Comparison of ENCODE assay signal across 11 mouse cellular contexts in the genomic region with DNA sequence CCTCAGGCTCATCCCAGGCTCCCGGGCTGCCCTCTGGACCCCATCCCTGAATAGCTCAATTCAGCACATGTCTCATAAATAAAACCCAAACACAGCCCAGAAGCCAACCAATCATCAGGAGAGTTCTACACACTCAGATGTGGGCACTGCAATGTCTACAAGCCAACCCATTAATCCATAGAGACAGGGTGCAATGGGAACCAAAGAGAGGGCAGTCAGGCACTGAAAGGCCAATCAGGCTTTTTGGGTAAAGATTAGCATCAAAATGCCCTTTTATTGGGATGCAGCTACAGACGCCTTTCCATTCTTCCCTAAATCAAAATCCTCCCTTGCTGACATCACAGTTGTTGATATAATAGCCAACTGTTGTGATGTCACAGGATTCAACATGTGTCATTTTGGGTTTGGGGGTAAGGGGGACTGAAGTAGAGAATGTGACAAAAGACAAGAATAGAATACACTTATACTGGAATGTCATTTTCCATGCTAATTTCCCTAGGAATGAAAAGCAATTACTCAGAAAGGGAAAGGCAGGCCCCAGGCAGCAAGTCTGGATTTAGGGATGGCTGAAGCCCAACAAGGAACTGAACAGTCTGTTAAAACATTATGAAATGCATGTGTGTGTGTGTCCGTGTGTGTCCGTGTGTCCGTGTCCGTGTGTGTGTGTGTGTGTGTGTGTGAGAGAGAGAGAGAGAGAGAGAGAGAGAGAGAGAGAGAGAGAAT.
DNase-seq lines count a peak whose midpoint lies in the region; ATAC-seq and TF ChIP-seq lines count a peak whose summit lies in the region.
"Had no signal": no experiment of that assay in that cellular context is flagged by ENCODE, and none has a peak within 500 bp of the region (broad histone marks: within the 10 kb centered on the region; RNA-seq: fewer than 3 reads in every experiment).

No protein-coding gene starts in this region.

- no peak for TF ChIP-seq POLR2A in cerebellum, adult 2 months (IDR thresholded peaks at IDR 0.05; ENCODE audit: borderline replicate concordance, insufficient read depth, low read length)

- peaks cover 13% of the 10 kb centered on the region; the same call in 1 of the 2 replicates for H3K4me1 ChIP-seq in liver, embryonic 11.5 days (replicated peaks; ENCODE audit: control insufficient read depth, insufficient read depth, low read length)
- H3K4me1 ChIP-seq in embryonic facial prominence, embryonic 14.5 days (ENCODE audit: control insufficient read depth, insufficient read depth, low read length), result peaks cover 31% of the 10 kb centered on the region
- H3K4me1 ChIP-seq in intestine, embryonic 15.5 days (replicated peaks), result peaks cover 26% of the 10 kb centered on the region
- H3K4me1 ChIP-seq in neural tube, embryonic 15.5 days, result peaks cover 31% of the 10 kb centered on the region
- peaks cover 22% of the 10 kb centered on the region for H3K4me1 ChIP-seq in cerebellum, adult 2 months (ENCODE audit: control insufficient read depth, insufficient read depth, low read length)

- TF ChIP-seq CTCF in cerebellum, adult 2 months (IDR thresholded peaks at IDR 0.05; ENCODE audit: borderline replicate concordance, insufficient read depth, low read depth, low read length), result no peak

- H3K27me3 ChIP-seq in liver, embryonic 11.5 days (replicated peaks; ENCODE audit: control insufficient read depth, insufficient read depth, low read length), result no peaks in the 10 kb centered on the region
- H3K27me3 ChIP-seq in embryonic facial prominence, embryonic 14.5 days (replicated peaks; ENCODE audit: control insufficient read depth, insufficient read depth, low read length), result no peaks in the 10 kb centered on the region
- H3K27me3 ChIP-seq in intestine, embryonic 15.5 days (replicated peaks), result no peaks in the 10 kb centered on the region
- H3K27me3 ChIP-seq in neural tube, embryonic 15.5 days (replicated peaks), result no peaks in the 10 kb centered on the region
- H3K27me3 ChIP-seq in cerebellum, adult 2 months (ENCODE audit: control insufficient read depth, insufficient read depth, low read length), result no peaks in the 10 kb centered on the region

- no peaks in the 10 kb centered on the region for H3K36me3 ChIP-seq in liver, embryonic 11.5 days (ENCODE audit: control insufficient read depth, insufficient read depth, low read length)
- no peaks in the 10 kb centered on the region for H3K36me3 ChIP-seq in embryonic facial prominence, embryonic 14.5 days (ENCODE audit: control insufficient read depth, insufficient read depth, low read length)
- no peaks in the 10 kb centered on the region for H3K36me3 ChIP-seq in intestine, embryonic 15.5 days
- no peaks in the 10 kb centered on the region for H3K36me3 ChIP-seq in neural tube, embryonic 15.5 days

- no peak overlapping the region for H3K9ac ChIP-seq in liver, embryonic 11.5 days (ENCODE audit: low read depth, low read length)
- H3K9ac ChIP-seq in embryonic facial prominence, embryonic 14.5 days (ENCODE audit: low read depth, low read length), result no peak overlapping the region
- no peak overlapping the region for H3K9ac ChIP-seq in intestine, embryonic 15.5 days
- H3K9ac ChIP-seq in neural tube, embryonic 15.5 days (replicated peaks), result no peak overlapping the region

- no peak overlapping the region for H3K4me3 ChIP-seq in liver, embryonic 11.5 days (ENCODE audit: low read depth, low read length)
- no peak overlapping the region for H3K4me3 ChIP-seq in embryonic facial prominence, embryonic 14.5 days (ENCODE audit: low read depth, low read length)
- no peak overlapping the region for H3K4me3 ChIP-seq in intestine, embryonic 15.5 days (replicated peaks)
- H3K4me3 ChIP-seq in neural tube, embryonic 15.5 days (replicated peaks), result no peak overlapping the region
- H3K4me3 ChIP-seq in cerebellum, adult 2 months (replicated peaks; ENCODE audit: insufficient read depth, low read depth, low read length), result no peak overlapping the region

- DNase-seq in liver, embryonic 11.5 days (ENCODE audit: low spot score), result no peak
- DNase-seq in liver, result no peak
- peak; percentile 59 for DNase-seq in embryonic facial prominence, embryonic 14.5 days (ENCODE audit: low spot score)
- DNase-seq in frontal cortex, postnatal 10 days (ENCODE audit: low spot score in 2 of 2), result no peak
- DNase-seq in gastrocnemius, adult 18-20 months (ENCODE audit: low spot score), result no peak
- no peak for DNase-seq in cerebellum, adult 2 months
- DNase-seq: cerebellum, adult 9-11 months; kidney, adult 8-10 months had no signal

- H3K4me2 ChIP-seq in liver, embryonic 11.5 days, result no peak overlapping the region
- H3K4me2 ChIP-seq in embryonic facial prominence, embryonic 14.5 days (ENCODE audit: low read depth, low read length), result no peak overlapping the region
- H3K4me2 ChIP-seq in intestine, embryonic 15.5 days (replicated peaks), result no peak overlapping the region
- H3K4me2 ChIP-seq in neural tube, embryonic 15.5 days, result no peak overlapping the region

- H3K27ac ChIP-seq in liver, embryonic 11.5 days (ENCODE audit: low read depth, low read length), result peak overlapping the region; percentile 42; the same call in 1 of the 2 replicates
- H3K27ac ChIP-seq in embryonic facial prominence, embryonic 14.5 days (replicated peaks; ENCODE audit: low read depth, low read length), result peak overlapping the region; percentile 79
- H3K27ac ChIP-seq in intestine, embryonic 15.5 days, result peak overlapping the region; percentile 6; the same call in 1 of the 2 replicates
- 0 out of 2 replicates have a peak overlapping the region, but pooled peaks have one; percentile 39 for H3K27ac ChIP-seq in neural tube, embryonic 15.5 days (replicated peaks)
- no peak overlapping the region for H3K27ac ChIP-seq in cerebellum, adult 2 months (ENCODE audit: insufficient read depth, low read length)
- H3K27ac ChIP-seq: macrophage had no signal

- 81% methylated on average over 6 of the region's 6 CpGs for WGBS in liver, embryonic 11.5 days
- WGBS in embryonic facial prominence, embryonic 14.5 days, result 46% methylated on average over 6 of the region's 6 CpGs
- WGBS in intestine, embryonic 15.5 days, result 72% methylated on average over 6 of the region's 6 CpGs
- WGBS in neural tube, embryonic 15.5 days, result 15% methylated on average over 6 of the region's 6 CpGs
- WGBS in cerebellum, adult 2 months, result 64% methylated on average over 6 of the region's 6 CpGs

- no peaks in the 10 kb centered on the region for H3K9me3 ChIP-seq in liver, embryonic 11.5 days (ENCODE audit: control insufficient read depth, low read length)
- no peaks in the 10 kb centered on the region for H3K9me3 ChIP-seq in embryonic facial prominence, embryonic 14.5 days (ENCODE audit: control insufficient read depth, low read length)
- no peaks in the 10 kb centered on the region for H3K9me3 ChIP-seq in intestine, embryonic 15.5 days
- no peaks in the 10 kb centered on the region for H3K9me3 ChIP-seq in neural tube, embryonic 15.5 days (replicated peaks)

- ATAC-seq in liver, embryonic 11.5 days (replicated peaks; ENCODE audit: low FRiP score), result no peak
- no peak for ATAC-seq in embryonic facial prominence, embryonic 14.5 days (ENCODE audit: low read depth)
- ATAC-seq in intestine, embryonic 15.5 days, result no peak
- ATAC-seq in neural tube, embryonic 15.5 days (ENCODE audit: low FRiP score), result peak; percentile 76
